Mouse (Mus musculus) mouse embryonic stem cell (cell line): ENCODE data around the gene Dip2a.

Source experiments
- in situ Hi-C, 2 experiments: fragments of 300-500 bp; cut with MboI; formaldehyde crosslinking; loops; 1 replicate in 1 of 2; 3 replicates in 1 of 2; pipeline ENCODE4 v1.14.3; 2019 to 2020; ENCODE audit warnings: low sequenced_read_pairs in 2 of 2, low pct_unique_long_range_greater_than_20kb in 1 of 2, mixed read lengths in 1 of 2; ENCODE audit not compliant: unreplicated experiment in 1 of 2

Gene Dip2a

DNA sequence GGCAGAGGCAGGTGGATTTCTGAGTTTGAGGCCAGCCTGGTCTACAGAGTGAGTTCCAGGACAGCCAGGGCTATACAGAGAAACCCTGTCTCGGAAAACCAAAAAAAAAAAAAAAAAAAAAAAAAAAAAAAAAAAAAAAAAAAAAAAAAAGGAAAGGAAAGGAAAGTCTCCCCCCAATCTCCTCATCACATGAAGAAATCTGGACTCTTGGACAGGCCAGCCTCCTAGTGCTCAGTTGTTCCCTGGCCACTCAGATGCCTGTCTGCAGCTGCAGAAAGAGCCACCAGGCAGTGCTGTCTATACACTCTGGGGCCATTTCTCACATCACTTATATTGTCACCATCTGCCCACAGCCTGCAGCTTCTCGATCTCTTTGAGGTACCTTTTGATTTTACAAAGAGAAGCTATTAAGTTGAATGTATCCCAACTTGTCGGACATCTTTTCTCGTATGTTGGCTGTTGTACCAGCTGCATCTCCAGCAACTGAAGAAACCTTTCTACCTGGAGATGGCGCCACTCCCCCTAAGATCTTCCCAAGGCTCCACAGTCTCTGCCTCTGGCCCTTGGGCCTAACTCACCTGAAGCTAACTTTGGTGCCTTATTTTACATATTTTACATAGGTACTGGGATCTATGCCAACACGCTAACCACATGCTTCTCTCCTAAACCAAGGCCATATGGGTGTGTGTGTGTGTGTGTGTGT, 18.6 kb downstream of the Dip2a start:
- in situ Hi-C loops = no loop called here

DNA sequence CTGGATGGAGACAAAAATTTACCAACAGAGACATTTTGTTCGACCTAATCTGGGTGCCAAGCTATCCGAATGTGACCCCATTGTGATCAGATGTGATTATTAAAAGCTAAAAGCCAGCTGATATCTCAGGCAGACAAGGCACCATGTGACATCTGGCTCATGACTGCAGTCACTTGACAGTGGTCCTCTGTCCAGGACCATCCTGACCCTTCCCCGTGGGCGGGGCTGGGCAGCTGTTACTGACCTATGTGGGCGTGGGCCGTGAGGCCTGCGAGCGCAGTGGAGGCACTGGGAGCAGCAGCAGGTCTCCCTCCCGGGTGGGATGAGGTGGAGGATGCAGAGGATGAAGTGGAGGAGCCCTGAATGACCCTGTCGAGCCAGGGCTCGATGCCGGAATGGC, 27.5 kb downstream of the Dip2a start:
- in situ Hi-C loops = loop anchor here in 1 of 2 experiments (25.0 kb wide), 1 partner anchor 420 kb away; the partner anchor contains the start of gene Col6a1

GRCm38 (mm10) chr10:76316194-76316593, 28.9 kb downstream of the Dip2a start:
- in situ Hi-C loops = loop anchor here in 1 of 2 experiments (25.0 kb wide), 1 partner anchor 421 kb away; the partner anchor contains the start of gene Col6a1

DNA sequence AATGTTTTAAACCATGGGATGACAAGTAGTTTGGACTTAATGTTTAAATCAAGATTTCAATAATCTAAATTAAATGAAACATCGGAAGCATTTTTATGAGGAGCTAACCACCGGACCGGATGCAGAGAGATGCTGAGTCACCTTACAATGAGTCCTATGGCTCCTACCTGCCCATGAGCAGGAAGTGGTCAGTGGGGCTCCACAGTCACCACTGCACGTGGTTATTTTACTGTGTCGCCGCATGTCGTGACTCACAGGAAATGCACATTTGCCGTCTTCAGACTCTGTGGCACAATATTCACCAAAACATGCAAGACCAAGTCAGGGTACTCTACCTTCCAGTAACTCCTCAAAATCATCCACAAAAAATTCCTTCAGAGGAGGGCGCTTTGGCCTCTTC, 38.4 kb downstream of the Dip2a start:
- in situ Hi-C loops = loop anchor here in 1 of 2 experiments (25.0 kb wide), 1 partner anchor 431 kb away; the partner anchor contains the start of gene Col6a1

DNA sequence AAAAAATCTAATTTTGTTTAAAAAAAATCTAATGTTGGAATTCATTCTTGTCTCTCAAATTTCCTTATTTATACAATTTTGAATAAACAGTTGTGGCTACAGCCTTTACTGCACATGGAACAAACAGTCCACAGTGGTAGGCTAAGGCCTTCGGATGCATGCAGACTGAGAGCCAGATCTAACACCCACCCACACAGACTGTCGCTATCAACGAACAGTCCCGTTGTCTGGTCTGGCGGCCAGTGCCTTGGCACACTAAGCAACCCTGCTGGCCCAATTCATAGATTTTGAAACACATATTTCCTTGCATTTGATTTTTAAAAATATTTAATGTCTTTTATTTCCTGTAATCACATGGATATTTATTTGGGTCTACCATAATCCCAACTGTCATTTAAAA, 45.0 kb downstream of the Dip2a start:
- in situ Hi-C loops = loop anchor here in 1 of 2 experiments (25.0 kb wide), 1 partner anchor 437 kb away; the partner anchor contains the start of gene Col6a1

DNA sequence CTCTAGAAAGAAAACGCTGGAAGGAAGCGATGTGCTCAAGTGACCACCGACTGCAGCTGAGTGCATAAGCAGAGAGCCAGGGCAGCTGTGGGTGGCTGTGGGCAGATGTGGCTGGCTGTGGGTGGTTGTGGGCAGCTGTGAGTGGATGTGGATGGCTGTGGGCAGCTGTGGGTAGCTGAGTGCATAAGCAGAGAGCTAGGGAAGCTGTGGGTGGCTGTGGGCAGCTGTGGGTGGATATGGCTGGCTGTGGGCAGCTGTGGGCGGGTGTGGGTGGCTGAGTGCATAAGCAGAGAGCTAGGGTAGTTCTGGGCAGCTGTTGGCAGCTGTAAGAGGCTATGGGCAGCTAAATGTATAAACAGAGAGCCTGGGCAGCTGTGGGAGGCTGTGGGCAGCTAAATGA, 51.9 kb downstream of the Dip2a start:
- in situ Hi-C loops = no loop called here

DNA sequence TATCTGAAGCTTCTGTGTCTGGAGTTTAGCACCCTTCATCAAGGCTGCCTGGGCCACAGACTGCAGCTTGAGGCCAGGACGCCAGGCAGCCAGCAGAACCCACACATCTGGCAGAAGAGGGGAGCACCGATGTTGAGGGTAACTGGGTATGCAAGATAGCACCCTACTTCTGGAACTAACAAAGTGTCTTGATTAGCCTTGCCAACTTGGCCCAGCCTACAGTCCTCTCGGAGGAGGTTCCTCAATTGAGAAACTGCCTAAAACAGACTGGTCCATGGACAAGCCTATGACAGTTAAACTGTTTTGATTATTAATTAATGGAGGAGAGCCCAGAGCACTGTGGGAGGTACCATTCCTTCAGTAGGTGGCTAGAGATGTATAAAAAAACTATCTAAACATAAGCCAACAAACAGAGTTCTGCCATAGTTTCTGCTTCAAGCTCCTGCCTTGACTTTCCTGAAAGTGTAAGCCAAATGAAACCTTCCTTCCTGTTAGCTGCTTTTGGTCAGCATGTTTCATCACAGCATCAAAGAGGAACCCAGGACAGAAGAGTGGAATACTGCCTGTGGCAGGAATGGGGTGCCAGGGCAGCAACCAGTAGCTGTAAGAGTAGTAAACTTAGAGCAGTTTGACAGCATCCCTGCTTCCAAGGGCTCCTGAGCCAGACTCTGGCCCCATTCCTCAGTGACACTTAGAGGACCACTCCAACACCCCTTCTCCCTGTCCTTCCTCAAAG, 55.0 kb downstream of the Dip2a start:
- in situ Hi-C loops = no loop called here

DNA sequence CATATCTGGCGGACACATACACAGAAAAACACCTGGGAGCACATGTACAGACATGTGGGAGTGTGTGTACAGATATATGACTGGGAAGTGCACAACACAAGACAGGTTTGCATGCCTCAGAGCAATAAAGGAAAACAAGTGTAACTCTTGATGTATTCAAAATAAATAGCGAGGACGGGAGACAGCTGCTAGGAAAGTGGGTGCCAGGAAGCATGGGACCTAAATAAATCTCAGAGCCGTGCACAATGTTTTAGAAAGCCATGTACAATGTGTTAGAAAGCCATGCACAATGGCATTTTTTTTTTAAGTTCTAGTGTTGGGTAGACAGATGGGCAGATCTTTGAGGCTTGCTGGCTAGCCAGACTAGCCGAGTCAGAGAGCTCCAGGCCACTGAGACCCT, 56.0 kb downstream of the Dip2a start:
- in situ Hi-C loops = no loop called here

DNA sequence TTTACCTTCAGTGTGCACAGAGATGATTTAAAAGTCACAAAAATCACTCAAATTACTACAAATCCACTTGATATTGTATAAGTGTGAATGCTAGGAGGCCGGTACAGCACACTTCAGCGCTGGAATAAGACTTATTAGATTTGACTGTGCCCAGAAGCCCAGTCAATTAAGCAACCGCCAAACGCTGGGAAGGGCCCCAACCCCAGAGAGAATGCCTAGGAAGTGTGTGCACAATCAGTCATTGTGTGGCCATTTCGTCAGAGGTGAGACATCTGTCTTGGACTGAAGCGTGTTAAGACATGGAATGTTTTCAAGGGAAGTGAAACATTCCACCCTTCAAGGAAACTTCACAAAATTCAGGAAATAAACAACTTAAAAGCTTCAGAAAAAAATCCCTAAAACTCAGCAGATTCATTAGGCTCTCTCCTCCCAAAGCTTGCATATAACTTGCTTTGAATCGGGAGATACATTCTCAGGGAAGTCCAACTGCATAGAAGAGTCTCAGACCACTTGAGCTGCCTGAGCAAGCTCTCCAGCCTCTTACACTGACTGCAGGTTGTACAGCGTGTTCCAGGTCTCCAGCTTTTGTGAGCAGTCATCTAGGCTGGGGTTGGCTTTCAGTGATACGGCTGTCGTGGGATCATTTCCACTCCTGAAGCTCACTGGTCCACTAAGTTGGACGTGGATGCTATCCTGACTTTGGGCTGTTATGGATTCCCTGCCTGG, 56.7 kb downstream of the Dip2a start:
- in situ Hi-C loops = no loop called here

DNA sequence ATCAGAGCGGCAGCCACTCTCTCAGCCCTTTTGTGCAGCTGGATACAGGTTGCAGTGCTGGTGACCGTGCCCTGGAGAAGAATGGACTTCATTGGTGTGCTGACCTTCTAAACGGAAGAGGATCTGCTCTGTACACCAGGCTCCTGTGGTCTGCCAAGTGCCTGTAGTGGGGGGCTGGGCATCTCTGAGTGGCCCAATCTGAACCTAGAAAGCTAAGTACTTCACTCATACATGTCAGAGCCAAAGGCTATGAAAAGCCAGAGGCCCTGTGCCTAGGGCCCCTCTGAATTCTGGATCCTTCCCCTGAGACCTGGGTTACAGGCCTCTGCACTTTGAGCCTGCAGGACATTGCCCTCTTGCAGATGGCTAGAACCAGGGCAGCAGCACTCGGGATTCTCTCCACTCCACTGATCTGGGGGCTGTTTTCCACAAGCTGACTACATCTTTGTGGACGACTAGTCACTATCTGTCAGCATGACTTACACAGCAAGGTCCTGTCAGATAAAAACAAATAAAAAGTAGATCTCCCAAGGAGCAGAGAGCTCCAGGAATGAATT, 66.5 kb downstream of the Dip2a start:
- in situ Hi-C loops = no loop called here

- in situ Hi-C loops = no loop called here
These were observed 69.8 kb downstream of the Dip2a start for GRCm38 (mm10) chr10:76275256-76275655.

DNA sequence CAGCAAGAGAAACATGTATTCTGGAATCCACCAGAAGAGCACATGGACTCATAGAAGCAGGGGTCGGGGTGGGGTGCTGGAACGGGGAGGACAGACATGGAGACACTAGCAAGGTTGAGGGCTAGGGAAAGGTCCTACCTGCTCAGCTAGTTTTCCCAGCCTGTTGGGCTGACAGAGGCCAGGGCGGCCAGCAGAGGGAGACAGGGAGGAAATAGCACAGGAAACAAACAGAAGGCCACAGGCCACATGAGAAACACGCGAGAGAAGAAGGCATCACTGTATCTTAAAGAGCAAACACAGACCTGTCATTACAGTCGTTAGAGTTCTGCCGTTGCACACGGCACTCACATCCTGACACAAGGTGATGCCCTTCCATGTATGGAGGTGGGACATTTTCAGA, 73.9 kb downstream of the Dip2a start:
- in situ Hi-C loops = no loop called here

DNA sequence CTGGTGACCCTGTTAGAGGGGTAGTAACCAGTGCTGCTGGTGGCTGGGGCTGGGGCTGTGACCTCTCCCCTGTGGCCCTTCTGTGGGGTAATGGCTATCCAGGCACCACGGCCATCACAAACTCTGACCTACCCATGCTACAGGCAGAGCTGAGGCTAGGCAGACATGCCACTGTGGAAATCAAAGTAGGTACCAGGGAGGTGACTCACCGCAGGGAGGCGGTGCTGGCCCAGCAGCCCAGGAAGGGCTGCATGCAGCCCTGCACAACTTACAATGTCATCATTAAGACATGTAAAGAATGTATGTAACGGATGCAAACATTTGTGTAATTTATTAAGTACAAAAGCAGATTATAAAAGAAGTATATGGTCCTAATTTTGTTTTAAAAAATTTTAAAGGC, 82.7 kb downstream of the Dip2a start:
- in situ Hi-C loops = no loop called here

DNA sequence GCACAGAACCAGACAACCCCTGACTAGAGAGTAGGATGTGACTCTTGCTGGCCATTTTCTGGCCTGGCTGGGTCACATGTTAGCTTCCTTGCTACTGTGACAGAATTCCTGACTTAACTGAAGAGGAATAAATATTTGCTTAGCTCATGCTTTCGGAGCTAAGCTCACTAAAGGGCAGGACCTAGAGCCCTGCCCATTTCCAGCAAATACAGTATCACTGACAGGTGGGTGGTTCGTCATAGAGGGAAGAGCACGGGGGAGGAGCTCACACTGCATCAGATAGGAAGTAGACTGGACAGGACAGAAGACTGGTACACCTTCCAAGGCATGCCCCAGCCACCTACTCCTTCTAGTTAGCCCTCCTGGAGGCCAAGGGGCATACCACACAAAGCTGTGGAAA, 83.6 kb downstream of the Dip2a start:
- in situ Hi-C loops = no loop called here

- in situ Hi-C loops = no loop called here
These were observed 84.6 kb downstream of the Dip2a start for GRCm38 (mm10) chr10:76260358-76261059.

DNA sequence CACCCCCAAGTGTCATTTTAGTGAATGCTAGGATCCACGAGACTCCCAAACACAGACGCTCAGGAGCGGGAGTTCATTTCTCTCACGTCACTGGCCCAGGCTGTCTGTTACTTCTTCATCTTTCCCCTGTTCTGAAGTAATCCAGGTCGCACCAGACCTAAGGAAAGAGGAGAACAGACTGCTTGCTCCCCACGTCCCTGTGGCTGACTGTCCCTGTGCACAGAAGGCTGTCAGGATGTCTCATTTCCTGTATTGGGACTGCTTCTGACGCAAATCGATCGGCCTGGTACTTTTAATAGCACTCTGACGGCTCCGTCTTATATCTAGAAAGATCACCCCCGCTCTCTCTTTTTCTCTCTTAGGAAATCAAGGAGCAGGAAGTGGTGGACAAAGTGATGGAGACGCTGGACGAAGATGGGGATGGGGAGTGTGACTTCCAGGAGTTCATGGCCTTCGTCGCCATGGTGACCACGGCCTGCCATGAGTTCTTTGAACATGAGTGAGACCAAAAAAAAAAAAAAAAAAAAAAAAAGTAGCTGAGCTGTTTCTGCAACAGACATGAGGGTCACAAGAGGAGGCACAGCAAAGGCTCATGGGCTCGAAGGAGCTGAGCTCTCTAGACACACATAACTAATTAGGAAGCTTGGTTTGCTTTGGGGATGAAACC, 85.4 kb downstream of the Dip2a start:
- in situ Hi-C loops = no loop called here

- in situ Hi-C loops = no loop called here
These were observed 87.2 kb downstream of the Dip2a start for GRCm38 (mm10) chr10:76257719-76258390.
